Mouse (Mus musculus) CD4-positive helper T cell, adult 2 months (primary cell): ENCODE results near the gene Tmtc2.

Experiments used
- DNase-seq: peaks from one replicate; pipeline ENCODE4 v3.0.0-alpha.2; 2012; ENCODE audit warnings: low read depth, missing footprints, low spot score

Gene Tmtc2

GRCm38 (mm10) chr10:105189746-105190145 lies 384.5 kb downstream of the Tmtc2 start:
- DNase-seq = no peak

DNA sequence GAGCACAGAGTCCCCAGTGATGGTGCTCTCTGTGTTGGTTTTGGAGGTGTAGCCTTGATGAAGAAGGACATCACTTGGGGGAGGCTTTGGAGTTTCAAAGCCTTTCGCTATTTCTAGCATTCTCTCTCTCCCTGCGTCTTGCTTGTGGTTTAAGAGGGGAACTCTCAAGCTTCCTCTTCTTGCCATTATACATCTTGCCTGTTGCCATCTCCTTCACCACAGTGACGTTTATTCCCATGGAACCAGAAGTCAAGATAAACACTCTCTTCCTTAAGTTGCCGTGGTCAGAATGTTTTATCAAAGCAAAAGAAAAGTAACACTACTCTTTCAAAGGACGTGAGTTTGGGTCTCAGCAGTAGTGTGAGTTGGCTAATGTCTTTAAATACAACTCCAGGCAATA lies 387.6 kb downstream of the Tmtc2 start:
- DNase-seq = no peak

- DNase-seq = no peak
Measured at GRCm38 (mm10) chr10:105168443-105169102, 405.7 kb downstream of the Tmtc2 start.

GRCm38 (mm10) chr10:105165291-105165690 lies 409.0 kb downstream of the Tmtc2 start:
- DNase-seq = no peak

DNA sequence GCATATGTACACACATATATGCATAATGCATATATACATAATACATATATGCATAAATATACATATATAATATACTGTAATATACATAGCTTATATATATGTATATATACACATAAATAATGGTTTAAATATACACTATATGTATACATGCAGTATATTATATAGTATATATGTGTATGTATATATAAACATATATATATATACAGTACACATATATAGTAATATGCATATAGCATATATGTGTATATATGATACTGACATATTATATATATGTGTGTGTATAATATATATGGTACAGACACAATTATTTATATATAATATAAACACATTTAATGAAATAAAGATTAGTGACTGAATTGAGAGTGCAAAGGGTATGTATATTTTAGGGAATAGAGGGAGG lies 420.5 kb downstream of the Tmtc2 start:
- no peak for DNase-seq

- DNase-seq = no peak
Measured at GRCm38 (mm10) chr10:105144382-105144781, 429.9 kb downstream of the Tmtc2 start.

DNA sequence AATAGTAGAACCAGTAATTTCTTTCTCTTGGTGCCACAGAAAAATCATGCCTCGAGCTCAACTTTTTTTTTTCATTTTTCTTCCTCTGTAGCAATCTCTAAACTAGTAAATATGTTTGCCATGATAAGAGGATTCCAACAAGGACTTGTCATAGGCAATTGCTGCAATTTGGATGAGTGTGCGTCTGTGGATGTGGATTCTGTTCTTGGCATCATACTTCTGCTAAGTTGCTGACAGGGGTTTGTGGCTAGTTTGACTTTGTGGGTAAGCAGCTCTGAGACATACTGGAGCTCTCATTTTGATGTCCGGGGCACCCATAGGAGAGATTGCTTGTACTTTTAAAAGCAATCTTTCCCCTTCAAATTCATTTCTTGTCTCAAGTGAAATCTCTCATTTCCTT lies 432.1 kb downstream of the Tmtc2 start:
- DNase-seq = no peak
